Mouse (Mus musculus) thymus, postnatal 14 days (tissue): Measurements from ENCODE around the gene Gstp1.
"Not testable (repeated sequence)": the region's sequence is repeated elsewhere in the genome, so short reads cannot be mapped to it uniquely, and the experiment has no call there.

Experiments used
- DNase-seq: peaks from one replicate; pipeline ENCODE4 v3.0.0; 2021

The Gstp1 gene

DNA sequence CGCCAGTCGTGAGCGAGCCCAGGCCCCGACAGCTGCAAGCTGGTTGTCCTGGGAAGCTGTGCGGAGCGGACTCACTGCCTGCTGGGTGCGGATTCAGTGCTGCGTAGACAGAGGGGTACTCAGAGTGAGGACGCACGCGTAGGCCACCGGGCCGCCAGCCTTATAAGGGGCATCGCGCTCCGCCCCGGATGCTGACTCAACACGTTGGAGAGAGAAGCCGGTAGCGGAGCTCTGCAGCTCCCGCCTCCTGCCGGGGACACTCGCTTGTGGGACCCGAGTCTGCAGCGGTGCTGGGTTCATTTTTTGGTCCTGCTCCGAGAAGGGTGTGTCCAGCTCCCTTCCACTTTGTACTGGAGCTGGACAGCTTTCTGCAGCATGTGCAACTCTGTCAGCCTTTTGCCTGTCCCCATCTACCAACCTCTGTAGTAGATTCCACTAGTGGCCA, at the start of gene Gstp1:
Gene Gstp1, minus strand, starts transcription at position 198 of the 445 bp plus-strand sequence.
- peak; percentile 91 for DNase-seq

GRCm38 (mm10) chr19:4087090-4087489, 49.3 kb upstream of the Gstp1 start:
- no peak for DNase-seq

- DNase-seq, result no peak
Measured at GRCm38 (mm10) chr19:4086156-4086555, 48.4 kb upstream of the Gstp1 start.

DNA sequence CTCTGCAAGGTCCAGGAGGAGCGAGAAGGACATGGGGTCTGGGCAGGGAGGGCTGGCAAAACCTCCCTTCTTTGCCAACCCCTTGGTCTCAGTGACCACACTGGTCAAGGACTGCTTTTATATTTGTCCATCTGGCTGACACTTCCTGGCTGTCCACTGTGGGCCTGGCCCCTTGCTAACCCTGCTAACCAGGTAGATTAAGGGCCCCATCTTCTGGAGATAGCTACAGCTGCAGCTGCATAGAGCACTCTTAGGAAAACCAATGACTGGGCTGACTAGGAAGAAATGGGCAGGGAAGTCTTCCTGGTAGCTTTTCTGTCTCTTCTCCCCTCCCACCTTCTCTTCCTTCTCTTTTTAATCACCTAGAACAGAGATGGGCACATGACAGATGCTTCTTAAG, 47.2 kb upstream of the Gstp1 start:
- no peak for DNase-seq

GRCm38 (mm10) chr19:4083826-4084225, 46.0 kb upstream of the Gstp1 start:
- no peak for DNase-seq

DNA sequence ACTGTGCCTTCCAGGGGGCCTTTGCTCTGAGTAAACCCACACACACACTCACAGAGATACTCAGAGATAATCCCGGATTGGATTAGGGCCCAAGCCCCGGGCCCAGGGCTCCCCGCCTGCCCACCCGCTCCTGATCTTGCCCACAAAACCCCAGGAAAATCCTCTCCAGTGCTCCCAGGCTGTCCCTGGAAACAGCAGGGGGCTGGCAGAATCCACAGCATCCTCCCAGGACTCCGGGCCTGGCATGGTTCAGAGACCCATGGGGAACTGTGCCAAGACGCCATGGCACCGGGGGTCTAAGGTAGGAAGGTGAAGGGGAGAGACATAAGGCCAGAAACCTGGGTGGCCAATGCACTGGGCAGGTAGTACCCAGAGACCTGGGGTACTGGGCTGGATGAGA, 45.5 kb upstream of the Gstp1 start:
- DNase-seq, result no peak

DNA sequence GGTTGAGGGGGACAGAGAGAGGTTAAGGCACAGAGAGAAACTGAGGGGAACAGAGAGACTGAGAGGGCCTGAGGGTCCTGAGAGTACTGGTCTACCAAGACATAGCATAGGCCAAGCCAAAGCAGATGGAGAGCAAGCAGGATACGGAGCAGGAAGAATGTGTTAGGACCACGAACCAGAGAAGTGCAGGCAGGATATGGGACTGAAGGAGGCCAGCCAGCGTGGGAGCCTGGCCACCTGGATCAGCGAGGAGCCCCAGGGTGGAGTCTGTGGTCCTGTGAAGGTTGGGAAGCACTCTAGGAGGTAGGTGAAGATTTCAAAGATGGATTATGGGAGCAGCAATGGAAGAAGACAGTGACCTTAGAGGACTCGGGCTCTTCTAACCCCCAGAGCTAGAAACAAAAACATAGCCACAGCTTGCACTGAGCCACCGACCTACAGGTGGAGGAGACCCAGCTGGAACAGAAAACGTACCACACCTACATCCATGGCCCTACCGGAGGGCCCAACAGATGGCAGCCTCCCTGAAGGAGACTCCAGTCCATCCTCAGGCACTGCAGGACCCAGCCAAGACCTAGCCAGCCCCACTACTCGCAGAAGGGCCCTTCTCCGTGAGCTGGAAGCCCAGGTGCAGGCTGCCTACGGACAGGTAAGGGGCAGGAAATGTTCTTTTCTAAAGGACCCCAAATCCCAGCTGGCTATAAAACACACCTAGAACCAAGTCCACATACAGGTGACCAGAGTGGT, 44.6 kb upstream of the Gstp1 start:
- no peak for DNase-seq

- DNase-seq, result no peak
Measured at GRCm38 (mm10) chr19:4081394-4081793, 43.6 kb upstream of the Gstp1 start, which contains the start of gene Cabp2. TSS of gene Cabp2 (plus strand) at chr19:4081578.

GRCm38 (mm10) chr19:4080511-4081009, 42.8 kb upstream of the Gstp1 start:
- DNase-seq, result no peak

DNA sequence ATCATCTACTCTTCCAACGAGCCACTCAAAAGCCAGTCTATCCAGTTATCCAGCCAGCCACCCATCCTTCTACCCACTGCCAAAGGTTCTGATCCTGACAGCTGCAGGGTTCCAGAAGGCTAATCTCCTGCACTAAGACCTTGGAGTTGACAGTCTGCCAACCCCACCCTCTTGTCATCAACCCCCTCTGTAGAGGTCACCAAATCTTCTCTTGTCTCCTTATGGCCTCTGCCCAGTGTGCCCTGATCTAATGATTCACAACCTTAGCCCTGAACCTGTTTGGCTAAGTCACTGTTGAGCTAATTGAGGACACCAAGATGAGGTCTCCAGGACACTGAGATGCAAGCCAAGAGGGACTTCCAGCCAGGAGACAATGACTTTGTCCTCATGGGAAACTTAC, 41.8 kb upstream of the Gstp1 start:
- DNase-seq, result no peak

GRCm38 (mm10) chr19:4075531-4075930, 37.7 kb upstream of the Gstp1 start:
- no peak for DNase-seq

GRCm38 (mm10) chr19:4072706-4073424, 35.1 kb upstream of the Gstp1 start:
- no peak for DNase-seq

- no peak for DNase-seq
Measured at GRCm38 (mm10) chr19:4071406-4071805, 33.6 kb upstream of the Gstp1 start.

DNA sequence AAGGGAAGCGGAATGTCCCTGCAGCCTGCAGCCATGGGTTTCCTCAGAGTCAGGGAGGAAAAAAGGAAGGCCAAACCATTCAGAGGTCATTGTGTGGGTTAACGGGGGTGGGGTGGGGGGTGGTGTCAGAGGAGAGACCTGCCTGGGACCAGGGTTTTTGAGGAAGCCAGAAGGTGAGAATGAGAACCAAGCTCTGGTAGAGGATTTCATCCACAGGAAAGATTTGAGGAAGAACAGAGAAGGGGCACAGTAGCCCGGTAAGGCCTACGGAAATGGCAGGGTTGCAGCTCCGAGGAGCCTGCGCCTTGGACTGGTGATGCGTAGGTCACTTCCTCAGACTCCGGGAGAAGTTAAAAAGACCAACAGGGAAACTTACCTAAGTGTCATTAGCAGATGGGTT, 33.0 kb upstream of the Gstp1 start:
- DNase-seq, result no peak

DNA sequence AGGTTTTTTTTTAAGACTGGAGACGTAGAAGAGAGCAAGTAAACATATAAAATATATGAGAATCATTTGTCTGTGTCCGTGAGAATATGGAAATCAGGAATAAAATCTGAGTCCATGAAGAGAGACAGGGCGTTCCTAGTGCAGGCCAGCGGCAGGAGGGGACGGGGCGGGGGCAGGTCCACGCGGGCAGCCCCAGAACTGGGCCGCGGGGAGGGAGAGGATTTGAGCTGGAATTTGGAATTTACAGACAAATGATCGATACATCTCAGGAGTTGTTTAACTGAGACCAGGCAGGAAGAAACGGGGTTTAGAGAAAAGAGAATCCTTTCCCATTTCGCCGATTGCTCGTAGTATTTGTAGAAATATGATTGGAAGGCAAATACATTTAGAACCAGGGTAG, 32.5 kb upstream of the Gstp1 start:
- no peak for DNase-seq

DNA sequence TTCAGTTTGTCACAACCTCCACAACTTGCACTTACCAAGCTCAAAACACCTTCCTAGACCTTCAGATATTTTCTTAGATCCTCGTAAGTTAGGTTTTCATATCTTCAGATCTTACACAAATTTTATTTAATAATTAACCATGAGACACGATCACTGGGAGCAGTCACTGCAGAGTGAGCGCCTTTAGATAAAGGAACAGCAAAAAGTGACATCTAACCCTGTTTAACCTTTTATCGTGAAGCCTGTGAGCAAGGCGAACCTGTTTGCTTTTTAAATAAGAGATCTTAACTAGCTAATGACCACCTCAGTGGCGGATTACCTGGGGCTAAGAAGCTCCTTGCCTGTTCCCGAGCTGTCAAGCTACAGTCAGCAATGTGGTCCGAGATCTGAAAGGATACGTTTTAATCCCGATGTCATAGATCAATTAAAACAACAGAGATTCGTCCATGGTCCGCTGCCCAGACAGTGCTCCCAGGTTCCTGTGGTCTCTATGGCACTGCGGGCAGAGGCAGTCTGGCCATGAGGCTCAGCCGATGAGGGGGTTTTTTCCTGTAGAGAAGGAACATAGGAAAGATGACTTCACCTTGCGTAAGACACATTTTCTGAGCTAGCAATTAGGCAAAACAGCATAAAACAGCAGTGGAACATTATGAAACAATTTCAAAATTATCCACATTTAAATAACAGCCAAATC, 31.1 kb upstream of the Gstp1 start:
- DNase-seq, result no peak

DNA sequence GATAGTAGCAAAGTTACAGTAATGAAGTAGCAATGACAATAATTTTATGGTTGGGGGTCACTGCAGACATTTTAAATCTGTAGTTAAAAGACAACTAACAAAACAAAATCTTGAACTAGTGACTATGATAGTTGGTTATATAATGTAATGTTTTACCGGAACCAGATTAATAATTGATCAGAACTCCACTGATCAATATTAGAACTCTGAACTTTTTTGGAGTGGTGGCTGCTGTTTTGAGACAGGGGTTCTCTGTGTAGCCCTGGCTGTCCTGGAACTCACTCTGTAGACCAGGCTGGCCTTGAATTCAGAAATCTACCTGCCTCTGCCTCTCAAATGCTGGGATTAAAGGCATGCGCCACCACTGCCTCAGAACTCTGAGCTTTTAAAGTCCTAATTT, 30.5 kb upstream of the Gstp1 start:
- DNase-seq, result not testable (repeated sequence)

DNA sequence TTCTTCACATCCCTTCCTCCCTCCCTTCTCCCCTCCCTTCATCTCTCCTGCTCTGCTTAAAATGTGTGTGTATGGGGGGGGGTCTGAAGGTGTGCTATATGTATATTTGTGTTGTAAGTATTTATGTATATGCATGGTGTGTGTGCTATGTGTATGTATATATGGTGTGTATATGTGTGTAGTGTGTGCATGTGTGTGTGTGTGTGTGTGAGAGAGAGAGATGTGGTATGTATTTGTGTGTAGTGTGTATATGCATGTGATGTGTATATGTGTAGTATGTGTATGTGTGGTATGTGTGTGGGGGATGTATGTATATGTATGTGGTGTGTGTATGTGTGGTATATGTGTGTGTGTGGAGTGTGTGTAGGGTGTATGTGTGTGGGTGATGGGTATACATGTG, 29.1 kb upstream of the Gstp1 start:
- no peak for DNase-seq

DNA sequence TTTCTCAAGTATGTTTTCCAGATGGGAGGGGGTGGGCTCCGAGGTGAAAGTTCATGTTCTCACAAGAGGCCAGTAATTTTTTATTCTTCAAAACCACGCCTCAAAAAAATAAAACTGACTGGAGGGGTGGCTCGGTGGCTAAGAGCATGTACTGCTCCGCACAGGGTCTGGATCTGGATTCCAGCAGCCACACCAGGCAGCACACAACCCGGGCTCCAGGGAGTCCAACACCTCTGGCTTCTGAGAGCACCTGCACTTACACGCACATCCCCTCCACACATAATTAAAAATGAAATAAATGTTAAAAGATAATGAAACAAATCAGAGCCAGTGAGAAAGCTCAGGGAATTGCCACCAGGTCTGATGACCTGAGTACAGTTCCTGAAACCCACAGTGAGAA, 28.5 kb upstream of the Gstp1 start:
- no peak for DNase-seq

GRCm38 (mm10) chr19:4064501-4064900, 26.7 kb upstream of the Gstp1 start:
- not testable (repeated sequence) for DNase-seq

GRCm38 (mm10) chr19:4063357-4063756, 25.6 kb upstream of the Gstp1 start:
- not testable (repeated sequence) for DNase-seq

DNA sequence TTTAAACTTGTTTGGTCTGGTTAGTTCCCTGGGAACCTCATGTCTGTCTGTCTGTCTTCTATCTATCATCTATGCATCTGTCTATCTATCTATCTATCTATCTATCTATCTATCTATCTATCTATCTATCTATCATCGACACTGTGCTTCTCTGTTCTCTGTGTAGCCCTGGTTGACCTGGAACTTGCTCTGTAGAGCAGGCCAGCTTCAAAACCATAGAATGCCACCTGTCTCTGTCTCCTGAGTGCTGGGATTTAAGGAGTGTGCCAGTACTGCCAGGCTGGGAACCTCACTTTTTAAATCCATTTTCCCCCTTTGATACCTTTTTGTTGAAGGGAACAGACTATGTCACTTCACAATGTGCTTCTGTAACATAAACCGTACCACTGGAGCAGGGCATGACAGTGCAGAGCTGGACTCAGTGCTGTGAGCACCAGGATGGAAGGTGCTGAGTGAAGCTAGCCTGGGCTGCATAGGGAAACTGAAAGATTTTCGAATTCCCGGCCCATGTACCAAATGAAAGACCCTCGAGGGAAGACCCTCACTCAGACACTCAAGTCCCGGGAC, 23.2 kb upstream of the Gstp1 start:
- no peak for DNase-seq
